Comparison of ENCODE assay signal across 14 mouse cellular contexts in the genomic region with DNA sequence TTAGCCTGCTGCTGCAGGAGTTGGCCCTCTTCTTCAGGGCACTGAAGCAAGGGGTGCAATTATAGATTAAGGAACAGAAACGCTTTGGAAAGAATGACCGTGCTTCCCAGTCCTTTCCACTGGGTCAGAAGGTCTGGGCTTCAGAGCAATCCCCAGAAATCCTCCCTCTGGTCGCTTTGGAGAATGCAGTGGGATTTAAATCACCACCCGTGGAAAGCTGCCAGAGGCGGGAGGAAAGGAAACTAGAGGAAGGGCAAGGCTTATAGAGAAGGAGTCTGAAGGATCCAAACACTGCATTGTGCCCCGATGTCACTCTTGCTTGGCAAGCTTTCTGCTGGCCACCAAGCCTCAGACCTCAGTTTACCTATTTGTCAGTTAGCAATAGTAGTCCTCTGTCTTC.
DNase-seq lines count a peak whose midpoint lies in the region; ATAC-seq and TF ChIP-seq lines count a peak whose summit lies in the region.
"Had no signal": no experiment of that assay in that cellular context is flagged by ENCODE, and none has a peak within 500 bp of the region (broad histone marks: within the 10 kb centered on the region; RNA-seq: fewer than 3 reads in every experiment).

No protein-coding gene starts in this region.

- no peaks in the 10 kb centered on the region for H3K9me3 ChIP-seq in stomach, postnatal 0 days (ENCODE audit: control insufficient read depth, low read length)
- H3K9me3 ChIP-seq: intestine, embryonic 15.5 days had no signal

- H3K4me3 ChIP-seq in stomach, postnatal 0 days (ENCODE audit: low read depth, low read length): no peak overlapping the region
- H3K4me3 ChIP-seq: intestine, embryonic 15.5 days had no signal

- H3K36me3 ChIP-seq in stomach, postnatal 0 days (ENCODE audit: control insufficient read depth, insufficient read depth, low read length): no peaks in the 10 kb centered on the region
- H3K36me3 ChIP-seq: intestine, embryonic 15.5 days had no signal

- no peak overlapping the region for H3K9ac ChIP-seq in stomach, postnatal 0 days (ENCODE audit: low read length)
- H3K9ac ChIP-seq: intestine, embryonic 15.5 days; liver, embryonic 14.5 days had no signal

- H3K4me1 ChIP-seq in stomach, postnatal 0 days (replicated peaks; ENCODE audit: control insufficient read depth, insufficient read depth): no peaks in the 10 kb centered on the region

- no peak overlapping the region for H3K27ac ChIP-seq in stomach, postnatal 0 days (replicated peaks)
- H3K27ac ChIP-seq: intestine, embryonic 15.5 days; liver, embryonic 14.5 days had no signal

- intact Hi-C loops in left cerebral cortex, postnatal 4 days (cut with DNase I): no loop called here

- peak; percentile 18; the same call in 1 of the 2 replicates for TF ChIP-seq CTCF in stomach, postnatal 0 days (IDR thresholded peaks at IDR 0.05; ENCODE audit: low read depth)

- WGBS in stomach, postnatal 0 days: 49% methylated on average over 6 of the region's 6 CpGs

- no peak for ATAC-seq in stomach, postnatal 0 days (ENCODE audit: low FRiP score, low TSS enrichment)
- ATAC-seq: intestine, embryonic 15.5 days had no signal

- peak; percentile 68 for DNase-seq in heart, adult 11 months
- no peak for DNase-seq in heart, adult 9 months (ENCODE audit: low spot score in 2 of 2)
- peak; percentile 47 for DNase-seq in left cerebral cortex, postnatal 4 days
- no peak for DNase-seq in left cerebral cortex, adult 9 months (ENCODE audit: low spot score in 2 of 2)
- peak; percentile 12 for DNase-seq in ovary, postnatal 14 days (ENCODE audit: low spot score)
- no peak for DNase-seq in ovary, postnatal 36 days (ENCODE audit: low spot score)
- DNase-seq in stomach, postnatal 0 days (ENCODE audit: low spot score): no peak
- DNase-seq: adrenal gland, adult 8-10 months; cerebellum, adult 11-12 months; embryo, embryonic 11 days; gastrocnemius, postnatal 25 days had no signal

- no peak for TF ChIP-seq EP300 in stomach, postnatal 0 days (optimal IDR thresholded peaks at IDR 0.05)

- no peak overlapping the region for H3K4me2 ChIP-seq in stomach, postnatal 0 days (replicated peaks; ENCODE audit: low read depth)
- H3K4me2 ChIP-seq: intestine, embryonic 15.5 days had no signal

- no peaks in the 10 kb centered on the region for H3K27me3 ChIP-seq in stomach, postnatal 0 days (ENCODE audit: control insufficient read depth, insufficient read depth, low read length)
- H3K27me3 ChIP-seq: CH12.LX; intestine, embryonic 15.5 days had no signal

Comparison
In these comparisons a context has a peak if more than half of its experiments do, and no peak if none do; other contexts are left out.
1. DNase-seq: peak in heart, adult 11 months (single experiment), left cerebral cortex, postnatal 4 days (single experiment) and ovary, postnatal 14 days (single experiment); none in heart, adult 9 months (0 of 2), left cerebral cortex, adult 9 months (0 of 2), ovary, postnatal 36 days (single experiment) and stomach, postnatal 0 days (single experiment).